Mouse (Mus musculus): ENCODE measurements around the gene Elfn2. TPM values are rescaled to one million over a fixed set of nuclear protein-coding genes. Genes with fewer than 3 reads are reported as not detected.

Gene Elfn2
- polyA plus RNA-seq, 1 experiment from 2014 or later = 3.3 TPM

- Histone ChIP-seq H3K27me3 (peaks cover 23% of the 10 kb centered on the region), H3K4me1 (replicated peaks) (peaks cover 70% of the 10 kb centered on the region), H3K9ac (replicated peaks) (no peak overlapping the region), H3K4me2 (replicated peaks) (no peak overlapping the region), H3K4me3 (replicated peaks) (no peak overlapping the region), H3K36me3 (peaks cover 15% of the 10 kb centered on the region), H3K9me3 (no peaks in the 10 kb centered on the region), H3K27ac (no peak overlapping the region)
- no peak for ATAC-seq
- WGBS = 55% methylated on average over 5 of the region's 5 CpGs
Measured at GRCm38 (mm10) chr15:78677708-78678107, 40.9 kb downstream of the Elfn2 start.

GRCm38 (mm10) chr15:78677015-78677414 is 41.6 kb downstream of the Elfn2 start:
- no peak overlapping the region for H3K4me3 ChIP-seq (replicated peaks)
- peaks cover 70% of the 10 kb centered on the region for H3K4me1 ChIP-seq (replicated peaks)
- H3K9ac ChIP-seq (replicated peaks) = no peak overlapping the region
- no peak overlapping the region for H3K4me2 ChIP-seq (replicated peaks)
- peaks cover 30% of the 10 kb centered on the region for H3K27me3 ChIP-seq
- no peak for ATAC-seq
- WGBS = 81% methylated on average over 9 of the region's 9 CpGs
- peaks cover 19% of the 10 kb centered on the region for H3K36me3 ChIP-seq
- no peak overlapping the region for H3K27ac ChIP-seq
- H3K9me3 ChIP-seq = no peaks in the 10 kb centered on the region

GRCm38 (mm10) chr15:78674912-78675412 is 43.6 kb downstream of the Elfn2 start:
- H3K27ac ChIP-seq = no peak overlapping the region
- peaks cover 22% of the 10 kb centered on the region for H3K36me3 ChIP-seq
- H3K4me1 ChIP-seq (replicated peaks) = peaks cover 60% of the 10 kb centered on the region
- 52% methylated on average over 6 of the region's 6 CpGs for WGBS
- H3K4me3 ChIP-seq (replicated peaks) = no peak overlapping the region
- H3K9ac ChIP-seq (replicated peaks) = no peak overlapping the region
- ATAC-seq = no peak
- no peaks in the 10 kb centered on the region for H3K9me3 ChIP-seq
- H3K27me3 ChIP-seq = peaks cover 45% of the 10 kb centered on the region
- no peak overlapping the region for H3K4me2 ChIP-seq (replicated peaks)

GRCm38 (mm10) chr15:78673436-78673835 is 45.1 kb downstream of the Elfn2 start:
- Histone ChIP-seq H3K27ac (no peak overlapping the region), H3K9me3 (no peaks in the 10 kb centered on the region), H3K4me1 (replicated peaks) (peaks cover 55% of the 10 kb centered on the region), H3K9ac (replicated peaks) (no peak overlapping the region), H3K4me3 (replicated peaks) (no peak overlapping the region), H3K27me3 (peaks cover 45% of the 10 kb centered on the region), H3K4me2 (replicated peaks) (no peak overlapping the region), H3K36me3 (peaks cover 22% of the 10 kb centered on the region)
- ATAC-seq = no peak
- WGBS = 82% methylated on average over 19 of the region's 19 CpGs

- Histone ChIP-seq H3K27me3 (peaks cover 39% of the 10 kb centered on the region), H3K9me3 (no peaks in the 10 kb centered on the region), H3K27ac (no peak overlapping the region), H3K36me3 (peaks cover 22% of the 10 kb centered on the region), H3K4me2 (replicated peaks) (no peak overlapping the region), H3K4me1 (replicated peaks) (peaks cover 37% of the 10 kb centered on the region), H3K4me3 (replicated peaks) (no peak overlapping the region), H3K9ac (replicated peaks) (no peak overlapping the region)
- 0 out of 2 replicates have a peak, but pooled peaks have one; percentile 10 for ATAC-seq
- WGBS = 26% methylated on average over 5 of the region's 5 CpGs
Measured at GRCm38 (mm10) chr15:78670341-78670740, 48.2 kb downstream of the Elfn2 start.

GRCm38 (mm10) chr15:78669221-78669871 is 49.2 kb downstream of the Elfn2 start:
- Histone ChIP-seq H3K27me3 (peaks cover 38% of the 10 kb centered on the region), H3K9me3 (no peaks in the 10 kb centered on the region), H3K9ac (replicated peaks) (no peak overlapping the region), H3K4me2 (replicated peaks) (no peak overlapping the region), H3K4me1 (replicated peaks) (peaks cover 33% of the 10 kb centered on the region), H3K36me3 (peaks cover 22% of the 10 kb centered on the region), H3K4me3 (replicated peaks) (no peak overlapping the region), H3K27ac (no peak overlapping the region)
- 72% methylated on average over 10 of the region's 10 CpGs for WGBS
- no peak for ATAC-seq

GRCm38 (mm10) chr15:78664268-78664667 is 54.3 kb downstream of the Elfn2 start:
- Histone ChIP-seq H3K9ac (replicated peaks) (no peak overlapping the region), H3K4me2 (replicated peaks) (no peak overlapping the region), H3K9me3 (no peaks in the 10 kb centered on the region), H3K4me1 (replicated peaks) (0 out of 2 replicates have a peak, but pooled peaks cover 9% of the 10 kb centered on the region), H3K4me3 (replicated peaks) (no peak overlapping the region), H3K36me3 (no peaks in the 10 kb centered on the region), H3K27me3 (no peaks in the 10 kb centered on the region), H3K27ac (no peak overlapping the region)
- no peak for ATAC-seq
- WGBS = 56% methylated on average over 5 of the region's 5 CpGs

- Histone ChIP-seq H3K27ac (peak overlapping the region; percentile 5; the same call in 1 of the 2 replicates), H3K4me3 (replicated peaks) (no peak overlapping the region), H3K4me1 (replicated peaks) (0 out of 2 replicates have a peak, but pooled peaks cover 4% of the 10 kb centered on the region), H3K27me3 (no peaks in the 10 kb centered on the region), H3K9ac (replicated peaks) (no peak overlapping the region), H3K36me3 (no peaks in the 10 kb centered on the region), H3K9me3 (no peaks in the 10 kb centered on the region), H3K4me2 (replicated peaks) (no peak overlapping the region)
- 32% methylated on average over 4 of the region's 4 CpGs for WGBS
- no peak for ATAC-seq
Measured at GRCm38 (mm10) chr15:78651169-78651568, 67.4 kb downstream of the Elfn2 start.

- Histone ChIP-seq H3K27me3 (no peaks in the 10 kb centered on the region), H3K4me1 (replicated peaks) (peaks cover 21% of the 10 kb centered on the region), H3K4me3 (replicated peaks) (no peak overlapping the region), H3K36me3 (no peaks in the 10 kb centered on the region), H3K9ac (replicated peaks) (no peak overlapping the region), H3K27ac (no peak overlapping the region), H3K9me3 (no peaks in the 10 kb centered on the region), H3K4me2 (replicated peaks) (no peak overlapping the region)
- ATAC-seq = no peak
- 78% methylated on average over 4 of the region's 4 CpGs for WGBS
Measured at GRCm38 (mm10) chr15:78647746-78648145, 70.8 kb downstream of the Elfn2 start.

- H3K4me2 ChIP-seq (replicated peaks) = no peak overlapping the region
- no peak overlapping the region for H3K9ac ChIP-seq (replicated peaks)
- peaks cover 31% of the 10 kb centered on the region for H3K4me1 ChIP-seq (replicated peaks)
- no peaks in the 10 kb centered on the region for H3K9me3 ChIP-seq
- no peak overlapping the region for H3K27ac ChIP-seq
- no peaks in the 10 kb centered on the region for H3K27me3 ChIP-seq
- WGBS = 51% methylated on average over 8 of the region's 8 CpGs
- ATAC-seq = no peak
- no peaks in the 10 kb centered on the region for H3K36me3 ChIP-seq
- no peak overlapping the region for H3K4me3 ChIP-seq (replicated peaks)
Measured at GRCm38 (mm10) chr15:78644606-78645005, 74.0 kb downstream of the Elfn2 start.

GRCm38 (mm10) chr15:78643633-78644032 is 74.9 kb downstream of the Elfn2 start:
- Histone ChIP-seq H3K4me1 (replicated peaks) (peaks cover 37% of the 10 kb centered on the region), H3K27me3 (no peaks in the 10 kb centered on the region), H3K9me3 (no peaks in the 10 kb centered on the region), H3K4me2 (replicated peaks) (no peak overlapping the region), H3K36me3 (no peaks in the 10 kb centered on the region), H3K9ac (replicated peaks) (no peak overlapping the region), H3K4me3 (replicated peaks) (no peak overlapping the region), H3K27ac (no peak overlapping the region)
- no peak; the same call in 1 of the 2 replicates for ATAC-seq
- WGBS = 15% methylated on average over 6 of the region's 6 CpGs

- no peak for ATAC-seq
- peaks cover 79% of the 10 kb centered on the region for H3K4me1 ChIP-seq (replicated peaks)
Measured at GRCm38 (mm10) chr15:78635231-78635630, 83.3 kb downstream of the Elfn2 start.

More at GRCm38 (mm10) chr15:78635231-78635630, 83.3 kb downstream of the Elfn2 start:
- Histone ChIP-seq H3K4me3 (replicated peaks) (no peak overlapping the region), H3K27ac (0 out of 2 replicates have a peak overlapping the region, but pooled peaks have one; percentile 75), H3K4me2 (replicated peaks) (no peak overlapping the region), H3K27me3 (no peaks in the 10 kb centered on the region), H3K9me3 (no peaks in the 10 kb centered on the region), H3K36me3 (no peaks in the 10 kb centered on the region), H3K9ac (replicated peaks) (no peak overlapping the region)
- 52% methylated on average over 7 of the region's 7 CpGs for WGBS
